Mouse (Mus musculus) spleen, adult 2 months (tissue): ENCODE data around the gene Brat1.

Source experiments
- CTCF ChIP-seq: fragments of 200-500 bp; IDR thresholded peaks from 2 replicates; pipeline ENCODE4 v1.5.1; 2011; ENCODE audit warnings: mild to moderate bottlenecking, inconsistent platforms; ENCODE audit not compliant: insufficient read depth, insufficient read length, insufficient replicate concordance; ENCODE audit errors: extremely low read depth
- POLR2A ChIP-seq: fragments of 200-500 bp; IDR thresholded peaks from 2 replicates; pipeline ENCODE4 v1.6.1; 2011; ENCODE audit warnings: low read depth, low read length, inconsistent platforms

GRCm38 (mm10) chr5:140705501-140706171 lies 825 bp downstream of the Brat1 start:
- TF ChIP-seq POLR2A = no peak
- TF ChIP-seq CTCF = no peak
